Mouse (Mus musculus): Measurements from ENCODE around the gene Cry1. TPM values are rescaled to one million over a fixed set of nuclear protein-coding genes. Genes with fewer than 3 reads are reported as not detected.

Gene Cry1
- polyA plus RNA-seq, 1 experiment, result 8.3 TPM

DNA sequence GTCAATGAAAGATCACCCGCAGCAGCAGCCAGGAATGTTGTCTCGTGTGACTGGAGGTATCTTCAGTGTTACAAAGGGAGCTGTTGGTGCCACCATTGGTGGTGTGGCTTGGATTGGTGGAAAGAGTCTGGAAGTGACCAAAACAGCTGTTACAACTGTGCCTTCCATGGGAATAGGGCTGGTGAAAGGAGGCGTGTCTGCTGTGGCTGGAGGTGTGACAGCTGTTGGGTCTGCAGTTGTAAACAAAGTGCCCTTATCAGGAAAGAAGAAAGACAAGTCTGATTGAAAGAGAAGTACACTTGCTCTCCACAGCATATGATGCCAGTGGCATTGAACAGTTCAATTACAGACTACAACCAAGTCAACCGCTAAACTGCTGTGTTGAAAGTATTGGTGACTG is 70.5 kb downstream of the Cry1 start:
- TF ChIP-seq POLR2A (IDR thresholded peaks at IDR 0.05; ENCODE audit: borderline replicate concordance, control insufficient read depth, low read depth, low read length) (no peak), CTCF (IDR thresholded peaks at IDR 0.05; ENCODE audit: control insufficient read depth, insufficient read depth, low read length) (no peak)
- no peak overlapping the region for H3K27ac ChIP-seq (ENCODE audit: control insufficient read depth, insufficient read depth, low read depth, low read length, poor library complexity)
- 89% methylated on average over 4 of the region's 4 CpGs for WGBS
- H3K4me3 ChIP-seq (replicated peaks; ENCODE audit: control insufficient read depth, low read depth, low read length), result no peak overlapping the region
- H3K4me1 ChIP-seq (ENCODE audit: control insufficient read depth, insufficient read depth, low read length), result no peaks in the 10 kb centered on the region

DNA sequence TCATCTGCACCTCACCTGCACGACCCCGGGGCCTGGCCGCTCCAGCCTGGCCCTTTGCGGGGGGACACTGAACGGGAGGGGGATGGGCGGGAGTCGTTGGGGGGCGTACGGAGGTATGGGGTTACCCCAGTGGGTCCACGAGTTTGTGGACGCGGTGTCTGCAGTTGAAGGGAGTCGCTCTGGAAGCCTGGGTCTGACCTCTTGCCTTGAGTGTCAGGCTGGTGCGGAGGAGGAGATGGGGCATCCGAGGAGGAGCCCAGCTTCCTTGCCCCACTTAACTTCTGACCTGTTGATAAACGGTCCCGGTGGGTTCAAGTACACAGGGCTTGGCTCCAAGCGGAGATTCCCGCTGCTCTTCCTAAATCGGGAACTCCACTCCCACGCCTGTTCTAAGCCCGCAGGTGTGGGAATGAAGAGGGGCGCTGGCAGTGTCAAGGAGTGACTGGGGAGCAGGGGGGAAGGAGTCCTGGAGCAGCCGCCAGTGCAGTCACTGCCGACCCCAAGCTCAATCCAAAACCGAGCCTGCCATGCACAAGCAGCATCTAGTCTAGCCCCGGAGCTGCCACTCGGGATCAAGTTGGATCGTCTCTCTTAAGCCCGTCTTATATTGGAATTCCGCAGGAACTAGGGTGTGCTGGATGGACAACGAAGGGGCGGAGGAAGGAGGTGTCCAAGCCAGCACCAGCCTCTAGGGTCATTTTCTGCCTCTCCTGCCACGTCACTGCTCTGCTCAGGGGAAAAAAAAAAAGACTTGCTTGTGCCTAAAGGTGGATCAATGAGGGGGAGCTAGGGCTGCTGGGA is 81.6 kb downstream of the Cry1 start:
- peak overlapping the region; percentile 71; the same call in 1 of the 2 replicates for H3K27ac ChIP-seq (ENCODE audit: control insufficient read depth, insufficient read depth, low read depth, low read length, poor library complexity)
- H3K4me1 ChIP-seq (ENCODE audit: control insufficient read depth, insufficient read depth, low read length), result no peaks in the 10 kb centered on the region; the same call in 1 of the 2 replicates
- H3K4me3 ChIP-seq (replicated peaks; ENCODE audit: control insufficient read depth, low read depth, low read length), result peak overlapping the region; percentile 67
- WGBS, result 1% methylated on average over 34 of the region's 34 CpGs
- TF ChIP-seq CTCF (IDR thresholded peaks at IDR 0.05; ENCODE audit: control insufficient read depth, insufficient read depth, low read length) (no peak), POLR2A (IDR thresholded peaks at IDR 0.05; ENCODE audit: borderline replicate concordance, control insufficient read depth, low read depth, low read length) (no peak)

DNA sequence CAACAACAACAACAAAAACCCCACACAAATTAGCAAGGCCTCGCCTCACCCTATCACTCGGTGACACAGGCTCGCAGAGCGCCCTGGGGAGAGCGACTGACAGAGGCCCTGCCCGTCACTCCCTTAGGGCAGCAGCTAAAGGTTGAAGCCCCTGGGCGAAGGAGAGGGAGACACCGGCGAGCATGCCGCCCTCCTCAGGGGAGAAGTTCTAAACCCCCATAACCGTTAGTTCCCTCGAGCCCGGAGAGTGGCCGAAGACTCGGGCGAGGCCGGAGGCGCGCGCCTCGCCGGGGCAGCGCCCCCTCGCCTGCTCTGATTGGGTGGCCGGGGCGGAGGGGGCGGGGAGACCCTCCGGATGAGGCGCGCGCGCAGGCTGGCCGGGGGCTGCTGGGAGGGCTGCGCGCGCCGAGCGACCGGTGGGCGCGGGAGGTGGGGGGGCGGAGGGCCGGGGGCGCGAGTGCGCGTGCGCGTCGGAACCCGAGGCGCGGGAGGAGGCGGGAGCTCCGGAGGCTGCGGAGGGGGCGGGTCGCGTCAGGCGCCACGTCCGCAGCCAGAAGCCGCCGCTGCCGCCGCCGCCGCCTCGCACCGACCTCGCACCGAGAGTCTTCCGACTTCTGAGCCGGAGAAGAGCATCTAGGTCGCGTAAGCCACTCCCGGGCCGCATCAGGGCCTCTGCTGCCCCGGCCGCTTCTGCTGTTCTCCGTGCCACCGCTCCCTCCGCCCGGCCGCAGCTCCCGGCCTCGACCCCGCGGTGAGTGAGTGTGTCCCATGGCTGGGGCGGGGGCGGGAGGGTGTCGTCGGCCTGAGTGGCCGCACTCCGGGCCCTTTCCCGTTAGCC is 82.4 kb downstream of the Cry1 start, which contains the start of the genes Fhl4 and Tmem263:
TSS of gene Fhl4 (minus strand) at position 249 of the 838 bp plus-strand sequence.
TSS of gene Tmem263 (plus strand) at position 381 of the 838 bp plus-strand sequence.
- TF ChIP-seq CTCF (IDR thresholded peaks at IDR 0.05; ENCODE audit: control insufficient read depth, insufficient read depth, low read length), result no peak
- TF ChIP-seq POLR2A (IDR thresholded peaks at IDR 0.05; ENCODE audit: borderline replicate concordance, control insufficient read depth, low read depth, low read length), result 0 out of 2 replicates have a peak, but pooled peaks have one; percentile 74
- Histone ChIP-seq H3K4me3 (replicated peaks; ENCODE audit: control insufficient read depth, low read depth, low read length) (peak within 1 kb of the TSS; percentile 76), H3K4me1 (ENCODE audit: control insufficient read depth, insufficient read depth, low read length) (no peaks in the 10 kb centered on the region; the same call in 1 of the 2 replicates), H3K27ac (ENCODE audit: control insufficient read depth, insufficient read depth, low read depth, low read length, poor library complexity) (peak within 1 kb of the TSS; percentile 73)
- under 1% methylated on average over 80 of the region's 96 CpGs for WGBS

DNA sequence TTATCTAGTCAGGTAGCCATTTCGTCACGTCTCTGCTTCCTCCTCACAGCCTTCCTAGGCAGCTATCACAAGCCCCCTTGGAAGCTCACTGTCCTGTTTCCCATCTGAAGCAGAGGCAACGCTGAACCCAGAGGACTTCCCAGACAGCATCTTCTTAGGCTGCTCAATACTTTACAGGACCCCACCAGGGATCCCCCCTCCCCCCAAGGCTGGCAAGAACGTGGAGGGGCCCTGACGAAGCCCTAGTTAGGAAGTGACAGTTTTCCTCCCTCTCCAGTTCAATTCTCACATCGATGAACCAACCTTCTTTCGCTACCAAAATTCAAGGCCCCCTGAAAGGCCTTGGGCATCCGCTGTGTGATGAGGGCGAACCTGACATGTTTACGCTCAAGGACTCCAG is 83.0 kb downstream of the Cry1 start:
- peak overlapping the region; percentile 73 for H3K27ac ChIP-seq (ENCODE audit: control insufficient read depth, insufficient read depth, low read depth, low read length, poor library complexity)
- WGBS, result under 1% methylated on average over 10 of the region's 10 CpGs
- H3K4me1 ChIP-seq (ENCODE audit: control insufficient read depth, insufficient read depth, low read length), result no peaks in the 10 kb centered on the region; the same call in 1 of the 2 replicates
- peak overlapping the region; percentile 76 for H3K4me3 ChIP-seq (replicated peaks; ENCODE audit: control insufficient read depth, low read depth, low read length)
- TF ChIP-seq POLR2A (IDR thresholded peaks at IDR 0.05; ENCODE audit: borderline replicate concordance, control insufficient read depth, low read depth, low read length) (no peak), CTCF (IDR thresholded peaks at IDR 0.05; ENCODE audit: control insufficient read depth, insufficient read depth, low read length) (no peak)

Other genes with a start within 250 kb of the Cry1 start
- gene Fhl4, start 82.6 kb downstream of the Cry1 start, polyA plus RNA-seq (2011; ENCODE audit: insufficient read depth, insufficient read length, low replicate concordance, missing spikeins), result 0.45 TPM in 1 of 2 replicates, not detected in the other
- gene Tmem263, start 82.4 kb downstream of the Cry1 start, polyA plus RNA-seq (2011; ENCODE audit: insufficient read depth, insufficient read length, low replicate concordance, missing spikeins), result 6.2 and 10.1 TPM in 2 replicates
- gene Mterf2, start 57.0 kb downstream of the Cry1 start, polyA plus RNA-seq (2011; ENCODE audit: insufficient read depth, insufficient read length, low replicate concordance, missing spikeins), result 1.7 and 3.9 TPM in 2 replicates
- 0.85 TPM in 1 of 2 replicates, not detected in the other for gene Btbd11, start 201.8 kb upstream of the Cry1 start, polyA plus RNA-seq (2011; ENCODE audit: insufficient read depth, insufficient read length, low replicate concordance, missing spikeins)

All from bone marrow, adult 2 months (tissue).